Mouse (Mus musculus) cerebellum, adult (tissue): ENCODE results near the gene Cdkl1.

ENCODE experiments used
- ATAC-seq: cut with Nextera tagmentation; 2 replicates; pipeline ENCODE4 v1.9.2; 2017; ENCODE audit warnings: mild to moderate bottlenecking, moderate library complexity, mixed read lengths; ENCODE audit not compliant: insufficient number of reproducible peaks, low FRiP score, low TSS enrichment

Gene Cdkl1

DNA sequence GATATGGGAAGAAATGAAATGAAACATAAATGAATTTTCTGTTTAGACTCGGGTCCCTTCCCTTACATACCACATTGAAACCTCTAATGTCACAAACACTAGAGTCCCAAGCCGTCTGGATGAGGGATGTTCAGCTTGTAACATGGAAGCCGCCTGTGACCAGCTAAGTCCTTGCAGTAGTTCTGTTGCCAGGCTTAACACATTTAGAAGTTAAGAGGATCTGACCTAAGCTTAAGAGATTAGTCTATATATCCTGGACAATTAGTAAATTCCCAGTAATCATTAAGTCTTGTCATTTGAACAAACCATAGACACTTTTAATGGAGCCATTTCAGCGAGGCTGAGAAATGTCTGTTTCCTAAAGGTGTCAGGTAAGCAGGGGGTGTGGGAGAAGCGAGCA is 35.1 kb downstream of the Cdkl1 start:
- no peak for ATAC-seq

DNA sequence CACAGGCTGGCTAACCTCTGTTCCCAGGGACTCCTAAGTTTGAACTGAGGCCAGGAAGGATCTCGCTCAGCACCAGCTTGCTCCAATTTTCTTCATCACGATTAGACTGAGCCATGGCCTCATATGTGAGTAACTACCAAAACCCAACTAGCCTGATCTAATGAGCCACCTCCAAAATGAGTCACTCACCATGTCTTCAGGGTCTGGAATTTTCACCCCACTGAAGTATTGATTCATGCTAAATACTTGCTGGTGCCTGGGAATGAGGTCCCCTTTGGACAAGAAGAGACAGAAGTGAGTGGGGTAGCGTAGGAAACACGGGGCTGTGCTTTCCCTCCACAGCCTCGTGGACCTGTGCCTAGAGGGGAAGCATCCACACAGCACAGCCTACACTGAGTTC is 37.1 kb downstream of the Cdkl1 start:
- no peak for ATAC-seq

DNA sequence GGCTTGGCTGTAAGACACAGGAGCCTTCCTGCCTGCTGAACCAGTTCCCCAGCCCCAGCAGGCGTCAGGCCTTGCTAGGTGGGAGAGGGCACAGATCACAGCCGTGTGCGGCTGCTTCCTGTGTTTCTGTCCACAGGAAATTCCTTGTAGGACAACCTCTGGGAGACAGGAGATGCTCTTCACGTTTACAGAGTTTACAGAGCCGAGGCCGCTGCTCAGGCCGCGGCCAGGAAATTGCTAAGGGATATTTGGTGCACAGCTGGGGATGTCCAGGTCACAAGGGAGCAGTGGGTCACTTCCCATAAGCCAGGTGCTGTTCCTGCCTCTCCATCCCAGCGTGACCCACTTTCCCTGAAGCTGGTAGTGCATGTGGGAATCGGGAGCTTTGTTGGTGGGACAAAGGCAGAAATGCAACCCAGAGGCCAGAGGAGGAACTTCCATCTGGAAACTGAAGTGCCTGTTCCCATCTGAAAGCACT is 39.2 kb downstream of the Cdkl1 start:
- ATAC-seq = no peak

DNA sequence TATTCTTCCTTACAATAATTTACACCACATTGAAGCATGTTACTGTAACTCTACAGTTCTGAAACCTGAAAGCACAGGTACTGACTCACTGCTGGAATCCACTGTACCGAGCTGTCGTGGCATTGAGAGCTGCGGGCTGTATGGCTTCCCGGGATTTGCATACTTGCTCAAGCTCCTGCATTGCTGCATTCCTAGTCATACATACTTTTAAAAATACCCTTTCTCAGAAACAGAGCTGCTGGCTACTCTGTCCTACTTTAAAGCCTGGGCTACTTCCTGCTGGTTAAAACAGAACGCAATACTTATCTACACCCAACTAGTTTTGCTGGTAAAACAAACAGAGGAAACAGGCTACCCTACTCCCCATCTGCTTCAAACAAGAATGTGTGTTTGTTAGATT is 46.9 kb downstream of the Cdkl1 start:
- ATAC-seq = no peak

DNA sequence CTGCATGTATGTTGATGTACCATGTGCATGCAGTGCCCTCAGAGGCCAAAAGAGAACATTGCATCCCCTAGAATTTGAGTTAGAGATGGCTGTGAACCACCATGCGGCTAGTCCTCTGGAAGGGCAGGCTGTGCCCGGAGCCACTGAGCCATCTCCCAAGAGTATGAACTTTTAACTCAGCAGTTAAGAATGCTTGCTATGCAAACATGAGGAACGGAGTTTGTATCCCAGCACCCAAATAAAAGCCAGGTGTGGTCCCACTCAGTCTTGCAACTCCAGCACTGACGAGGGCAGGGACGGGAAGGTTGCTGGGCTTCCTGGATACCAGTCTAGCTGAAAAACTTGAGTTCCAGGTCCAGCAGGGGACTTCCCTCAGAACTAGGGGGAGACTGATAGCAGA is 49.1 kb downstream of the Cdkl1 start:
- no peak for ATAC-seq

DNA sequence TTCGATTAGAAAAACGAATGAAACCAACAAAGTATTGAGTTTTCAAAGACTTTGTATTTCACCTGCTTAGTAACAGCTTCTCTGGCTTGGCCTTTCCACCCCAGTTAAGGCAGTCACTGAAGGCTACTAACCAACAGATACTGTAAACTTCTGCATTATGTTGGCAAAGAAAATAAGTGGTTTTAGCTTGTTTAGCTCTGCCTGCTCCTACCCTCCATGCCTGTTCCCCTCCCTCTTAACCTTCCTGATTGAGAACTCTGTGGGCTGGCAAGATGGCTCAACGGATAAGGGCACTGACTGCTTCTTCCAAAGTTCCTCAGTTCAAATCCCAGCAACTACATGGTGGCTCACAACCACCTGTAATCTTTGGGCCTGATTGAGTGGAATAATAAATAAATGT is 57.1 kb downstream of the Cdkl1 start:
- no peak for ATAC-seq

DNA sequence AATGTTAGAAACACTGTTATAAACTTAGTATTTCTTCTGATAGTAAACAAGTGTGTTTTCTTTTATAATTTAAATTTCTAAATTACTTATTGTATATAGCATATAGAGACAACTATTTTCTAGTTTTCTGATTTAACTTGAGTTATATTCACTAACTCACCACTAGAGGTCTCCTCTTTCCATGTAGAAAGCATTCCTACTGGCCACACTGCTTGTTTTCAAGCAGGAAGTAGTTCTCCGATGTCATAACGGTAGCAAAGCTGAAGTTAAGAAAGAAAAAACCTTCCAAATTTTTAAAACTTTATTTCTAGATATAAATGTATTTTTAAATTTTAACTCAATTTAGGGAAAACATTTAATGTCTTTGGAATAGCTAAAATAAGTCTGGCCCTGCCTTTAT is 57.5 kb downstream of the Cdkl1 start:
- no peak for ATAC-seq

DNA sequence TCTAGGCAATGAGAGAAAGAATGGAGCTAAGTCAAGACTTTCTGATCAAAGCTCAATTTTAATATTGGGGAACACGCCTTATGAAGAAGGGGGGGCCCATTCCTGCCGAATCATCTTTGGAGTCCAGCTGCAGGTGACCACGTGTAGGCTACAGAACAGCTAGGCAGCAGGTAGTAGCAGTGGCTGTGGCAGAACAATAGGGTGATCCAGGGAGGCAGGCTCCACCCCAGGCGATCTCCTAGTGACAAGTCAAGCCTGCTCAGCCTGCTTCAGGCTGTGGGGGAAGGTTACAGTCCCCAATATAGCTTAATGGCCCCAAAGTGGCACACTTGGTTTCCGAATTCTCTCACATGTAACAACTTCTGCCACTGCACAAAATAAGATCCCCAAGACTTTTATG is 58.8 kb downstream of the Cdkl1 start:
- ATAC-seq = no peak

DNA sequence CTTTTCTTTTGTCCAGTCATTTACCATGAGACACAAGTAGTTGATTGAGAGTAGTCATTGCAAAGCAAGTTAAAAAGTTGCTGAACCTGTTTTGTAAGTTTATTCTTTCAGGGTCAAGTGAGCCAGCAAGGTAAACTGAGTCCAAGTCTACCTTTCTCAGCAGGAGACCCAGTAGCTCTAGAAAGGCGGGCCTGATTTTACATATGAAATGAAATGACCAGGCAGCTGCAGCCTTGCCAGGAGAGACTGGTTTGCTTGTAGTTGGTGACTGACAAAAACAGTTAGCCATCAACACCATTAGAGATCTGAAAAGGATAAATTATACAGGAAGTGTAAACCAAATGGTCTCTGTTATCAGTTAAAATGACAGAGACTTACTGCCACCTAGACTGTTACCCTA is 60.8 kb downstream of the Cdkl1 start:
- no peak for ATAC-seq

DNA sequence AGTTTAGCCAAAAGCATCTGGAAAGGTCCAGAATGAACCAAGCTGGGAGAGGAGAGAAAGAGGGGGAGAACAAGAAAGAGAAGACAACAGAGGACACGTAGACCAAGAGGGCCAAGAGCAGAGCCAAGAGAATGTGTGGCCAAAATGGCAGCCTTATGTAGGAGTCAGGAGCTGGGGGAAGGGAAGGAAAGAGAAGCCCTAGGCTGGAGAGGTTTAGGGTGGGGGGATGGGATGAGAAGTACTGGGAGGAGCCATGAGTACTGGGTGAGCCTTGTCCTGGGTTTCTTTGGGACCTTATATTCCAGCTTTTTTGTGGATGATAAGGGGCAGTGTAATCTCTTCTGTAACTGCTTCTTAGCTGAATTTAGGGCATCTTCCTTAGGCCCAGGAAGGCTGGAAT is 61.8 kb downstream of the Cdkl1 start:
- no peak for ATAC-seq

DNA sequence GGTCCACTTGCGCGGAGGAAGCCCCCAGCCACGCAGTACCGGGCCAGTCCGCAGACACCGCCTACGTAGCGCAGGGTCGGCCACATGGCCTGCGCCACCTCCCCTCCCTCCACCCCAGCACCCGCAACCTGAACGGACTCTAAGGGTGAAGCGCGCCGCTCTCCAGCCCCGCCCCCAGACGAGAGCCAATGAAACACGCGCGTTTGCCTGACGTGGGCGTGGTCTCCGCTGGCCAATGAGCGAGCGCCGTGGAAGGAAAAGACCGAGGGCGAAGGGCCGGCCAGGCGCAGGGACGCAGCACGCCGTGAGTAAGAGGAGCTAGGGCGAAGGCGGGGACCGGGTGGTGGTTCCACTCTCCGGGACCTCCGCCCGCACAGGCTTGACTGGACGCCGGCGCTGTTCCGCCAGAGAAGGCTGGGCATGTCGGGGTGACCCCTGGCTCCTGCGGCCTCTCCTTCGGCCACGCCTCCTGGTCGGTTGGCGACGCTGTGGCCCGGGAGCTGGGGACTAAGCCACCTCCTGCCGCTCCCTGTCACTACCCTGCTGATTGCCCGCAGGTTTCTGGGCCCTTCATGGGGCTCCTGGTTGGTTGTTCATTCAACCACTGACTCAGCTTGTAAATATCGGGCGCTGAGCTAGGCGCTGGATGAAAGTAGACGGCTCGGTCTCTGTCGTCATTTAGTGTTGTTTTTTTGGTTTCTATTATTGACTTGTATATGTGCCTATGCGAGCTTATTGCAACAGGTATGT is 66.2 kb downstream of the Cdkl1 start, which contains the start of the genes L2hgdh and Atp5s:
TSS of gene L2hgdh (minus strand) at position 163 of the 750 bp plus-strand sequence.
TSS of gene Atp5s (plus strand) at position 240 of the 750 bp plus-strand sequence.
- ATAC-seq = peak; percentile 95

DNA sequence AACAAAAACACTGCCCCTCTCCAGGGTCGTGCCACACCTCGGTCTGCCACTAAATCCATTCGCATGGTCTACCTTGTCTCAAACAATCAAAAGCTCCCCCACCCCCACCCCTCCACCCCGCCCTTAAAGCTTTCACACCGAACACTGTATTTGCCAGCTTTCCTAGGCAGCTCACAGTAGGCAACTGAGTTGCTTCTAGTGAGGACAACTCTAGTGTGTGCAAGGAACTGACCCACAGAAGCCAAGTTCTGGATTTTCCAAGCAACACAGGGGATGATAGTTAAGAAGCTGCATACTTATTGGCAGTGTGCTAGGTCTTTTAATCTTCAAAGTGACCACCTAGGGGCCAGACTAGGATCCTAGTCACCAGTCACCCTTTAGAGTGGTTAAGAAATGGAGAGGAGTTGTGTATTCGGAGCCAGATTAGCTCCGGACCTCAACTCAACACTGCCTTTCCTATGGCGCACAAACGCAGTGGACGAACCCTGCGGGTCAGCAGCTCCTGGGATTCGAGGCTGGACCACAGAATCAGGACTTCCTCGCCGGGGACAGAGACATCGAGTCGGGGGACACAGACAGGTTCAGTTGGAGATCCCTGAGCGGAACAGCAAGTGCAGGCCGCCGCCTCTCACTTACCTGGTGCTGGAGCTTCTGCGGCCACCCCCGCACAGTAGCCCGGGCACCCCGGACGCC is 66.9 kb downstream of the Cdkl1 start:
- ATAC-seq = no peak

DNA sequence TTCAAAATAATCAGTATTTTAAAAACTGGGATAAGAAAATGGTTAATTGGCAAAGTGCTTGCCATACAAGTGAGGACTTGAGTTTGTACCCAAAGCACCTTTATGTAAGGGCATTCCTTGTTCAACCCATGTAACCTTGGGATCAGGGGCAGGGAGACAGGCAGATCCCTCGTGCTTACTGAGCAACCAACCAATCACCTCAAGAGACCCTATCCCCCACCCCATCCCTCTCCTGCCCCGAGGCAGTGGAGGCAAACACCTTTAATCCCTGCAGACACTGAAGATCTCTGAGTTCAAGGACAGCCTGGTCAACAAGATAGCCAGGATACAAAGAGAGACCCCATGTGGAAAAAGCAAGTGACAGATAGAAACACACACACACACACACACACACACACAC is 67.7 kb downstream of the Cdkl1 start:
- ATAC-seq = no peak

DNA sequence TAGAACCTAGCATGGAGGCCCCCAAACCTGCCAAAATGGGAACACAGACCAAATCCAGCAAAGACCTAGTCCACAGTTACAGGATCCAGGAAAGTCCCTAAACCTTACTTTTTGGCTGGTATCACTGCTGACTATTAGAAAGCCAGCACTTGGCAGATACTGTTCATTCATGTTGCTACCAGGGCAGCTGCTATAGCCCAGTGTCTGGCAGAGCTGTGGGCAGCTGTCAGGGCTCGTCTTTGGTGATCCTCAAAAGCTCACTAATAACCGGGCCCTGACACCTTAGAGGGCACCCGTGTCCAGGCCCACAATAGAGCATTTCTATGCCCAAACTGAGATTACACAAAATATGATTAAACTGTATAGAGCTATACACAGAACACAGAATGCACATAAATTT is 68.2 kb downstream of the Cdkl1 start:
- no peak for ATAC-seq

DNA sequence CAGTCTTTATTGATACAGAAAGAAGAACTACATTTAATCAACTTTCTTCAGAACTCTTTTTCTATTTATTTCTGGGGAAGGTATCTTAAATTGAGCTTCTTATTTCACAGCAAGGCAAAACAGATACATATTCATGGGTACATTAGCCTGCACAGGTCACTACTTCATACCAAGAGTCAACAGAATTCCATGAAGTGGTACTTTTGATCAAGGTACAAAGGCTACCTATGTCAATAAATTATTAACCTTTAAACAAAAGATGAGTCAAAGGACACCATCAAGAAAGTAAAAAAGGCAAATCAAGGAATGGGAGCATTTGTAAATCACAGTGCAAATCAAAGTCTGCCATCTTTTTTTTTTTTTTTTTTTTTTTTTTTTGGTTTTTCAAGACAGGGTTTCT is 77.4 kb downstream of the Cdkl1 start:
- ATAC-seq = no peak

DNA sequence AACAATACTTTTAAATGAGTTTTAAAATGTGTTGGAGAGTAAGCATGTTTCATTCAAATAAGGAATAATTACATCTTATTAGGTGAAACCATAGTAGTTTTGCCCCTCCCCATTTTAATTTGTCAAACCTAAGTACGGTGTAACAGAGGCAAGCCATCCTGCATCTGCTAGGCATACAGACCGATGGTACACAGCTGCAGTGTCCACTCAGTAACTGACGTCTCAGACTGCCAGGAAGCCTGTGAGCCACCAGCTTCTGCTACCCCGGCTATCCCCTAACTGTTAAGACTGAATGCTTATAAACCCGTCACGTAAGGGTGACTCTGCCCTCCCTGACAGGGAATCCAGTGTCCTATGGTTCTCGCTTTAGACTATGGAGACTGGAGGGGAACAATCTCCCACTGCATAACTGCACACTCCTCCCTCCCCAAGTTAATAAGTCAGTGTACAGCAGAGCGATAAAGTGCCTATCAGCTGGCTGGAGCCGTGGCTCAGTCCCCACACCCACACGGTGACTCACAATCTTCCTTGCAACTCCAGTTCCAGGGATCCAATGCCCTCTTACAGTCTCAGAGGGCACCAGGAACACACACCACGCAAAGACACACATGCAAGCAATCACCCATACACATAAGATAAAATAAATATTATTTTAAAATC is 86.1 kb downstream of the Cdkl1 start:
- ATAC-seq = no peak

DNA sequence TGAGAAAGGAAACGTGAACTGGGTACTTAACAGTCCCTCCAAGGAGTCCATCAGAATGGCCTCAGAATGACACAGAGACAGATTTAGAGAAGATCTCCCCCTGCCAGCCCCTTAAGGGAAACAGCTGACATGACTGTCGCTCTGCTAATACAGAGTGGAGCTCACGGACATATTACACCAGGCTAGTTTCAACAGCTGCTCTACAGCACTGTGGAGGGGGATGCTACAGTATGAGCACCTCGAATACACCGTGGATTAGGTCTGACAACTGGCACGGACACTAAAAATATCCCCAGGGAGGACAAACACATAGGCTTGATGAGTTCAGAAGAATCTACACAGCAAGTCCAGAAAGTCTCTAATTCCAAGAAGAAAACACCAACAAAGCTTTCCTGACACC is 92.7 kb downstream of the Cdkl1 start:
- no peak for ATAC-seq
